Mouse (Mus musculus) hindbrain, embryonic 11.5 days (tissue): ENCODE measurements at regions not wholly inside any gene's neighbourhood (a gene's known extent, or its start where the extent isn't known, plus 50 kb on each side); places are given as distances from the start of the nearest gene placed in this dataset.

Experiments used
- ATAC-seq: fragments of 200-750 bp; cut with Nextera tagmentation; 2 replicates; pipeline ENCODE4 v1.8.0; 2017; ENCODE audit warnings: mild to moderate bottlenecking, moderate TSS enrichment, moderate library complexity; ENCODE audit not compliant: low FRiP score
- DNase-seq: peaks from one replicate; pipeline ENCODE4 v3.0.0-alpha.2; 2015; ENCODE audit warnings: low spot score
- H3K27ac ChIP-seq: fragments of 300-500 bp; sonication (generic); 2 replicates; pipeline ENCODE4 v1.5.1; 2014; ENCODE audit warnings: mild to moderate bottlenecking, low read depth, low read length
- H3K27me3 ChIP-seq: fragments of 300-500 bp; sonication (generic); 2 replicates; pipeline ENCODE4 v1.6.1; 2014; ENCODE audit warnings: mild to moderate bottlenecking, low read length, moderate library complexity, mixed read lengths; ENCODE audit not compliant: control insufficient read depth, insufficient read depth
- H3K36me3 ChIP-seq: fragments of 300-500 bp; sonication (generic); 2 replicates; pipeline ENCODE4 v1.6.1; 2014; ENCODE audit warnings: mild to moderate bottlenecking, low read length, moderate library complexity, mixed read lengths; ENCODE audit not compliant: control insufficient read depth, insufficient read depth
- H3K4me1 ChIP-seq: fragments of 300-500 bp; sonication (generic); replicated peaks from 2 replicates; pipeline ENCODE4 v1.6.1; 2014; ENCODE audit warnings: low read length, mixed read lengths; ENCODE audit not compliant: control insufficient read depth, insufficient read depth
- H3K4me2 ChIP-seq: fragments of 300-500 bp; sonication (generic); replicated peaks from 2 replicates; pipeline ENCODE4 v1.6.1; 2014; ENCODE audit warnings: mild to moderate bottlenecking, low read depth, low read length
- H3K4me3 ChIP-seq: fragments of 300-500 bp; sonication (generic); 2 replicates; pipeline ENCODE4 v1.5.1; 2014; ENCODE audit warnings: low read depth, low read length
- H3K9ac ChIP-seq: fragments of 300-500 bp; sonication (generic); 2 replicates; pipeline ENCODE4 v1.6.1; 2014; ENCODE audit warnings: low read depth, low read length
- H3K9me3 ChIP-seq: fragments of 300-500 bp; sonication (generic); 2 replicates; pipeline ENCODE4 v1.6.1; 2016; ENCODE audit warnings: low read length; ENCODE audit not compliant: control insufficient read depth
- WGBS: fragments of 180-500 bp; shearing (Covaris S2); extraction: QIAGEN DNeasy Blood & Tissue Kit; methylation state at CpG from one replicate; pipeline ENCODE4 v1.1.7; 2014; 5-methylcytosine and 5-hydroxymethylcytosine counted together

GRCm38 (mm10) chr14:101382838-101383237 lies 182.7 kb upstream of the Prr30 start:
- ATAC-seq (no peak), DNase-seq (no peak)
- no peaks in the 10 kb centered on the region for H3K36me3 ChIP-seq
- H3K27ac ChIP-seq: no peak overlapping the region
- H3K27me3 ChIP-seq: no peaks in the 10 kb centered on the region
- 74% methylated on average over 6 of the region's 6 CpGs for WGBS
- H3K9ac ChIP-seq: no peak overlapping the region
- no peaks in the 10 kb centered on the region for H3K4me1 ChIP-seq
- no peak overlapping the region for H3K4me3 ChIP-seq
- H3K9me3 ChIP-seq: no peaks in the 10 kb centered on the region
- no peak overlapping the region for H3K4me2 ChIP-seq

GRCm38 (mm10) chr14:101381943-101382342 lies 181.8 kb upstream of the Prr30 start:
- H3K4me1 ChIP-seq: no peaks in the 10 kb centered on the region
- DNase-seq: no peak
- H3K4me2 ChIP-seq: no peak overlapping the region
- WGBS: 86% methylated on average over 2 of the region's 2 CpGs
- H3K27me3 ChIP-seq: no peaks in the 10 kb centered on the region
- no peak overlapping the region for H3K4me3 ChIP-seq
- H3K9ac ChIP-seq: no peak overlapping the region
- no peak for ATAC-seq
- H3K27ac ChIP-seq: no peak overlapping the region
- H3K36me3 ChIP-seq: no peaks in the 10 kb centered on the region
- no peaks in the 10 kb centered on the region for H3K9me3 ChIP-seq

DNA sequence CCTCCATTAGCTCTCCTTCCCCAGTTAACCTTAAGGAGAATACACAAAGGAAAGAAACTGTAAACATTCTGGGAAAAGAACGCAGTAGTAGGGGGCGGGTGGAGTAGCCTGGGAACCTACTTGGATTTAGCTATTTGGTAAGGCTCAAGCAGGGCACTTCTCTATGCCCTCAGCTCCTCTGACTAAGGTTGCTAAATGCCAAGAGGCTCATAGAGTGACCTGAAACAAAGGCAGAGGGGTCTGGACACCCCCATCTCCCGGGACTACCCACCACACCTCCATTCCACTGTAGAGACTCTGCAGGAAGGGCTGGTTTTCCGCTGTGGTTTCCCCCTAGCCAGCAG lies 179.5 kb upstream of the Prr30 start:
- Histone ChIP-seq H3K9ac (no peak overlapping the region), H3K36me3 (no peaks in the 10 kb centered on the region), H3K4me2 (peak overlapping the region; percentile 31; the same call in 1 of the 2 replicates), H3K27me3 (no peaks in the 10 kb centered on the region), H3K4me3 (no peak overlapping the region), H3K9me3 (no peaks in the 10 kb centered on the region), H3K27ac (no peak overlapping the region), H3K4me1 (0 out of 2 replicates have a peak, but pooled peaks cover 2% of the 10 kb centered on the region)
- ATAC-seq: peak; percentile 30
- WGBS: 43% methylated on average over 4 of the region's 4 CpGs
- DNase-seq: no peak

GRCm38 (mm10) chr14:101378965-101379662 lies 179.0 kb upstream of the Prr30 start:
- H3K9ac ChIP-seq: peak overlapping the region; percentile 42; the same call in 1 of the 2 replicates
- H3K4me3 ChIP-seq: peak overlapping the region; percentile 27
- peak; percentile 90 for DNase-seq
- H3K27ac ChIP-seq: peak overlapping the region; percentile 39; the same call in 1 of the 2 replicates
- H3K9me3 ChIP-seq: no peaks in the 10 kb centered on the region
- ATAC-seq: peak; percentile 91
- H3K27me3 ChIP-seq: no peaks in the 10 kb centered on the region
- peak overlapping the region; percentile 31 for H3K4me2 ChIP-seq
- 23% methylated on average over 21 of the region's 21 CpGs for WGBS
- H3K4me1 ChIP-seq: 0 out of 2 replicates have a peak, but pooled peaks cover 2% of the 10 kb centered on the region
- no peaks in the 10 kb centered on the region for H3K36me3 ChIP-seq

GRCm38 (mm10) chr14:101378545-101378944 lies 178.4 kb upstream of the Prr30 start:
- Histone ChIP-seq H3K27ac (no peak overlapping the region), H3K4me1 (0 out of 2 replicates have a peak, but pooled peaks cover 2% of the 10 kb centered on the region), H3K27me3 (no peaks in the 10 kb centered on the region), H3K36me3 (no peaks in the 10 kb centered on the region), H3K4me2 (no peak overlapping the region), H3K9me3 (no peaks in the 10 kb centered on the region), H3K4me3 (no peak overlapping the region), H3K9ac (no peak overlapping the region)
- whole genome bisulfite sequencing: 66% methylated on average over 8 of the region's 8 CpGs
- no peak for DNase-seq
- ATAC-seq: peak; percentile 29; the same call in 1 of the 2 replicates

DNA sequence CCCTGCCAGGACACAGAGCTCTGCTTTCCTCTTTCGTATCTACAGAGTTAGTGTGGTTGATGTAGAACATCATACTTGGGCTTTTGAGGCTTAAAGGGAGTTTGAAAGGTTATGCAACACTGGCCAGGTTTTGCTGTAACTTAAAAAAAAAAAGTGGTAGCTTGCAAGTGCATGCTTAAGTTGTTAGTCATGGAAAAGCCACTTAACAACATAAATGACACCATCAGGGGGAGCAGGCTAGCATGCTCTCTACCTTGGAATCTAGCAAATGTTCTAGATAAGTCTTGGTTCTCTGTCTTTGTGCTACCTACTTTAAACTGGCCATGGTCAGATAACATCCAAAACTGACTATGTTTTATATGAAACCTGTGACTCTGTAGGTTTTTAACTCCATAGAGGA lies 176.6 kb upstream of the Prr30 start:
- H3K27ac ChIP-seq: no peak overlapping the region
- no peak overlapping the region for H3K9ac ChIP-seq
- H3K9me3 ChIP-seq: no peaks in the 10 kb centered on the region
- no peak overlapping the region for H3K4me2 ChIP-seq
- no peak for ATAC-seq
- H3K36me3 ChIP-seq: no peaks in the 10 kb centered on the region
- H3K4me3 ChIP-seq: no peak overlapping the region
- WGBS: 78% methylated on average over 1 of the region's 1 CpGs
- H3K27me3 ChIP-seq: no peaks in the 10 kb centered on the region
- 0 out of 2 replicates have a peak, but pooled peaks cover 2% of the 10 kb centered on the region for H3K4me1 ChIP-seq
- no peak for DNase-seq

DNA sequence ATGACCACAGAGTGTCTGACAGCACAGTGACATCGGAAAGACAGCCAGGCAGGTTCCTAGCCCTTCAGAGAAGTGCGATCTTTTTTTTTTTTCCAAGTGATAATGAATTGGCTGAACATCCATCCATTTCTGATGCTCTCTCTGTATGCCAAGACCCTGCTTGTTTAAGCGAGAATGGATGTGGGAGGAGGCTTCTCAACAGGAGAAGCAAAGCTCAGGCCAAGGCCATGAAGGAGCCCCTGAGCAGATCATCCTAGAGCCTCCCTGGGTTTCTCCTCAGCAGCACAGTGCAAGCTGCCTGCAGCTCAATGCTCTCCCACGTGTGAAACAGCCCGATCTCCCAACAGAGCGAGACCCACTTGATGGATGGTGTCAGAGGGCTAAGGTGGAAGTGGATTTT lies 175.7 kb upstream of the Prr30 start:
- no peaks in the 10 kb centered on the region for H3K36me3 ChIP-seq
- ATAC-seq (no peak), DNase-seq (no peak)
- H3K4me3 ChIP-seq: no peak overlapping the region
- WGBS: 48% methylated on average over 6 of the region's 6 CpGs
- no peak overlapping the region for H3K27ac ChIP-seq
- no peaks in the 10 kb centered on the region for H3K27me3 ChIP-seq
- no peaks in the 10 kb centered on the region for H3K9me3 ChIP-seq
- no peak overlapping the region for H3K9ac ChIP-seq
- H3K4me1 ChIP-seq: 0 out of 2 replicates have a peak, but pooled peaks cover 2% of the 10 kb centered on the region
- no peak overlapping the region for H3K4me2 ChIP-seq

- no peak overlapping the region for H3K27ac ChIP-seq
- no peaks in the 10 kb centered on the region for H3K9me3 ChIP-seq
- no peaks in the 10 kb centered on the region for H3K36me3 ChIP-seq
- 91% methylated on average over 4 of the region's 4 CpGs for WGBS
- H3K4me3 ChIP-seq: no peak overlapping the region
- H3K27me3 ChIP-seq: no peaks in the 10 kb centered on the region
- DNase-seq: no peak
- no peak overlapping the region for H3K4me2 ChIP-seq
- H3K9ac ChIP-seq: no peak overlapping the region
- 0 out of 2 replicates have a peak, but pooled peaks cover 2% of the 10 kb centered on the region for H3K4me1 ChIP-seq
- no peak for ATAC-seq
Measured at GRCm38 (mm10) chr14:101373864-101374263, 173.7 kb upstream of the Prr30 start.

GRCm38 (mm10) chr14:101359860-101360259 lies 159.7 kb upstream of the Prr30 start:
- H3K9me3 ChIP-seq: no peaks in the 10 kb centered on the region
- no peaks in the 10 kb centered on the region for H3K4me1 ChIP-seq
- no peak overlapping the region for H3K9ac ChIP-seq
- no peak overlapping the region for H3K4me2 ChIP-seq
- H3K27ac ChIP-seq: no peak overlapping the region
- WGBS: 85% methylated on average over 2 of the region's 2 CpGs
- no peak for DNase-seq
- no peak for ATAC-seq
- H3K36me3 ChIP-seq: no peaks in the 10 kb centered on the region
- H3K4me3 ChIP-seq: no peak overlapping the region
- H3K27me3 ChIP-seq: no peaks in the 10 kb centered on the region
